Mouse (Mus musculus) heart, embryonic 10.5 days (tissue): ENCODE measurements around the gene Taf5l. TPM values are rescaled to one million over a fixed set of nuclear protein-coding genes. Genes with fewer than 3 reads are reported as not detected.

Source experiments
- microRNA counts: library from miRNA; unstranded; fragments of <30 nt; microRNA quantifications from one replicate; lab custom pipeline; 2017
- microRNA-seq: library from miRNA; unstranded; fragments of <30 nt; microRNA quantifications from one replicate; pipeline ENCODE4, GENCODE M21; 2017
- polyA plus RNA-seq: library from polyadenylated mRNA; unstranded; fragments of >200 nt; fragmentation: Nextera tagmentation; extraction: Ambion mirVana; gene quantifications from 2 replicates; pipeline ENCODE4 v1.2.1, GENCODE M21; 2016

Taf5l gene
- polyA plus RNA-seq, 1 experiment from 2014 or later: 40.4 TPM

MicroRNA genes within 50 kb of the gene (microRNA counts, 519-probe panel; counts per million panel counts)
- not detected for microRNA mmu-miR-1967 (lab: Ali Mortazavi, UCI)

Small RNA genes lying within 50 kb of the gene (microRNA-seq; reads per million reads assigned to microRNA genes)
- gene Mir1967: not detected

Other genes with a start within 250 kb of the Taf5l start
- 65.9 and 68.9 TPM in 2 replicates for gene Rab4a, start 215.4 kb downstream of the Taf5l start, polyA plus RNA-seq
- 3.7 and 4.0 TPM in 2 replicates for gene Ccsap, start 161.2 kb downstream of the Taf5l start, polyA plus RNA-seq
- 630 and 944 TPM in 2 replicates for gene Acta1, start 126.6 kb downstream of the Taf5l start, polyA plus RNA-seq
- 34.1 and 37.8 TPM in 2 replicates for gene Nup133, start 72.1 kb downstream of the Taf5l start, polyA plus RNA-seq
- 41.6 and 47.7 TPM in 2 replicates for gene Abcb10, start 38.3 kb downstream of the Taf5l start, polyA plus RNA-seq
- 6.1 and 6.9 TPM in 2 replicates for gene Urb2, start 111 bp upstream of the Taf5l start, polyA plus RNA-seq
- gene Galnt2, start 210.0 kb upstream of the Taf5l start, polyA plus RNA-seq: 44.7 and 59.3 TPM in 2 replicates